Mouse (Mus musculus): ENCODE measurements at regions not wholly inside any gene's neighbourhood (a gene's known extent, or its start where the extent isn't known, plus 50 kb on each side); places are given as distances from the start of the nearest gene placed in this dataset.

GRCm38 (mm10) chr12:25177827-25178226 is 80.9 kb upstream of the Id2 start:
- Histone ChIP-seq H3K4me3 (ENCODE audit: low read depth, low read length) (no peak overlapping the region), H3K36me3 (ENCODE audit: control insufficient read depth, insufficient read depth, low read length) (no peaks in the 10 kb centered on the region), H3K27ac (replicated peaks; ENCODE audit: low read depth, low read length) (no peak overlapping the region), H3K27me3 (ENCODE audit: control insufficient read depth, insufficient read depth, low read length) (no peaks in the 10 kb centered on the region), H3K4me2 (ENCODE audit: low read depth, severe bottlenecking) (no peak overlapping the region), H3K4me1 (ENCODE audit: control insufficient read depth, insufficient read depth, low read length) (no peaks in the 10 kb centered on the region), H3K9me3 (ENCODE audit: control insufficient read depth, low read length) (no peaks in the 10 kb centered on the region), H3K9ac (ENCODE audit: low read length) (no peak overlapping the region)
- ATAC-seq (ENCODE audit: insufficient number of reproducible peaks, low FRiP score, low TSS enrichment, low read depth) (no peak), DNase-seq (ENCODE audit: low spot score) (no peak)
- 87% methylated on average over 3 of the region's 3 CpGs for WGBS

DNA sequence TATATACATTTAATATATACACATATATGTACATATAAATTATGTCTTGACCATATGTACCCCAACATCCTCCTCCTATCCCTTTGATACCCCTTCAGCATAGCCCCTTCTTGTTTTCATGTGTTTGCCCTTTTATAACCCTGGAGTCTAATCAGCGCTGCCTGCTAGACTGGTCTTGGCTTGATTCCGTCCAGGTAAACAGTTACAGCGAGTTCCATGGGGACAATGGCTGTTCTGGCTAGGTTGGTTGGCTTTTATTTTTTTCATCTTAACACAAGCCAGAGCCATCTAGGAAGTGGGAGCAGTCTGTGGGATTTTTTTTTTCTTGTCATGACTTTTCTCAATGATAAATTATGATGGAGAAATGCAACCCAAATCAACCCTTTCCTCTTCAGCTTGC is 79.6 kb upstream of the Id2 start:
- no peak overlapping the region for H3K4me2 ChIP-seq (ENCODE audit: low read depth, severe bottlenecking)
- no peaks in the 10 kb centered on the region for H3K36me3 ChIP-seq (ENCODE audit: control insufficient read depth, insufficient read depth, low read length)
- H3K27ac ChIP-seq (replicated peaks; ENCODE audit: low read depth, low read length) = no peak overlapping the region
- H3K4me3 ChIP-seq (ENCODE audit: low read depth, low read length) = no peak overlapping the region
- H3K9ac ChIP-seq (ENCODE audit: low read length) = no peak overlapping the region
- DNase-seq (ENCODE audit: low spot score) = no peak
- WGBS = 86% methylated on average over 3 of the region's 3 CpGs
- no peak for ATAC-seq (ENCODE audit: insufficient number of reproducible peaks, low FRiP score, low TSS enrichment, low read depth)
- no peaks in the 10 kb centered on the region for H3K9me3 ChIP-seq (ENCODE audit: control insufficient read depth, low read length)
- H3K4me1 ChIP-seq (ENCODE audit: control insufficient read depth, insufficient read depth, low read length) = no peaks in the 10 kb centered on the region
- no peaks in the 10 kb centered on the region for H3K27me3 ChIP-seq (ENCODE audit: control insufficient read depth, insufficient read depth, low read length)

DNA sequence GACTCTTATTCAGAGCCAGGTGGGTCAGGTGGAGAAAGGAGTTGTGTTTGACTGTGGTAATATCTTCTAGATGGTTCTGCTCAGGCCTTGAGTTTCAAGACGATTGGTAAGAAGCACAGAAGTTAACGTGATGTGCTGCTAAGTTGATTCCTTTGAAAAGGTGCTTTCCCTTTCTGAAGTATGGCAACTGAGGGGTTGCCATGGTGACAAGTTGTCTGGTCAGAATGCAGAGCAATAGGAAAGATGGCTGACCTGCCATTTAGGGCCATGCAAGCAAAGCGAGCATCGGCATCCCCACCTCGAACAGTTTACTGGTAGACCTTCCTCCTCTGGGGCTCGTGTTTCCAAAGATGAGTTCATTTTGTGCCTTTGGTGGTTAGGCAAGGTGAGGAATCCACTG is 76.1 kb upstream of the Id2 start:
- H3K36me3 ChIP-seq (ENCODE audit: control insufficient read depth, insufficient read depth, low read length) = no peaks in the 10 kb centered on the region
- no peak overlapping the region for H3K27ac ChIP-seq (replicated peaks; ENCODE audit: low read depth, low read length)
- H3K4me3 ChIP-seq (ENCODE audit: low read depth, low read length) = no peak overlapping the region
- H3K27me3 ChIP-seq (ENCODE audit: control insufficient read depth, insufficient read depth, low read length) = no peaks in the 10 kb centered on the region
- H3K9me3 ChIP-seq (ENCODE audit: control insufficient read depth, low read length) = no peaks in the 10 kb centered on the region
- DNase-seq (ENCODE audit: low spot score) (no peak), ATAC-seq (ENCODE audit: insufficient number of reproducible peaks, low FRiP score, low TSS enrichment, low read depth) (no peak)
- WGBS = 86% methylated on average over 6 of the region's 6 CpGs
- no peak overlapping the region for H3K4me2 ChIP-seq (ENCODE audit: low read depth, severe bottlenecking)
- H3K9ac ChIP-seq (ENCODE audit: low read length) = no peak overlapping the region
- H3K4me1 ChIP-seq (ENCODE audit: control insufficient read depth, insufficient read depth, low read length) = no peaks in the 10 kb centered on the region

- no peaks in the 10 kb centered on the region for H3K9me3 ChIP-seq (ENCODE audit: control insufficient read depth, low read length)
- 84% methylated on average over 4 of the region's 4 CpGs for WGBS
- H3K27me3 ChIP-seq (ENCODE audit: control insufficient read depth, insufficient read depth, low read length) = no peaks in the 10 kb centered on the region
- H3K27ac ChIP-seq (replicated peaks; ENCODE audit: low read depth, low read length) = no peak overlapping the region
- no peaks in the 10 kb centered on the region for H3K4me1 ChIP-seq (ENCODE audit: control insufficient read depth, insufficient read depth, low read length)
- ATAC-seq (ENCODE audit: insufficient number of reproducible peaks, low FRiP score, low TSS enrichment, low read depth) = no peak
- no peak for DNase-seq (ENCODE audit: low spot score)
- no peaks in the 10 kb centered on the region for H3K36me3 ChIP-seq (ENCODE audit: control insufficient read depth, insufficient read depth, low read length)
- no peak overlapping the region for H3K9ac ChIP-seq (ENCODE audit: low read length)
- H3K4me2 ChIP-seq (ENCODE audit: low read depth, severe bottlenecking) = no peak overlapping the region
- H3K4me3 ChIP-seq (ENCODE audit: low read depth, low read length) = no peak overlapping the region
Observed at GRCm38 (mm10) chr12:25172450-25172849, 75.5 kb upstream of the Id2 start.

DNA sequence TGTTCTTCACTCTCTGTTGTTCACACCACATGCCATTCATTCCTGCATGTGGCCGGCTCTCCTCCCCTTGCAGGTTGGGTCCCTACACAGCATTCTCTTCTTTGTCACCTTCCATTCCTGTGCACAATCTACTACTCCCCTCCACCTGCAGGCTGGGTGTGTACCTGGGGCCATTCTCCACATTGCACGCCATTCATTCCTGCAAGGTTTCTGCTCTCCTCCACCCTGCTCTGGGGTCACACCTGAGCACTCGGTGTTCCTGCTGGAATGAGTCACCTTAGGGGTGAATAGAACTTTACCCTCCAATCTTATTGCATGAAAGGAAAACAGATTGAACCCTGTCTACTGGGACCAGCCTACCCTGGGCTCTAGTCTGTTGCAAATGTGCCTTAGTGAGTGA is 72.7 kb upstream of the Id2 start:
- Histone ChIP-seq H3K4me1 (ENCODE audit: control insufficient read depth, insufficient read depth, low read length) (0 out of 2 replicates have a peak, but pooled peaks cover 2% of the 10 kb centered on the region), H3K4me2 (ENCODE audit: low read depth, severe bottlenecking) (no peak overlapping the region), H3K9ac (ENCODE audit: low read length) (no peak overlapping the region), H3K9me3 (ENCODE audit: control insufficient read depth, low read length) (no peaks in the 10 kb centered on the region), H3K4me3 (ENCODE audit: low read depth, low read length) (no peak overlapping the region), H3K27ac (replicated peaks; ENCODE audit: low read depth, low read length) (no peak overlapping the region), H3K36me3 (ENCODE audit: control insufficient read depth, insufficient read depth, low read length) (no peaks in the 10 kb centered on the region), H3K27me3 (ENCODE audit: control insufficient read depth, insufficient read depth, low read length) (no peaks in the 10 kb centered on the region)
- WGBS = 93% methylated on average over 3 of the region's 3 CpGs
- DNase-seq (ENCODE audit: low spot score) = no peak
- no peak for ATAC-seq (ENCODE audit: insufficient number of reproducible peaks, low FRiP score, low TSS enrichment, low read depth)

- DNase-seq (ENCODE audit: low spot score) = no peak
- Histone ChIP-seq H3K9me3 (ENCODE audit: control insufficient read depth, low read length) (no peaks in the 10 kb centered on the region), H3K36me3 (ENCODE audit: control insufficient read depth, insufficient read depth, low read length) (no peaks in the 10 kb centered on the region), H3K4me2 (ENCODE audit: low read depth, severe bottlenecking) (no peak overlapping the region), H3K4me1 (ENCODE audit: control insufficient read depth, insufficient read depth, low read length) (0 out of 2 replicates have a peak, but pooled peaks cover 2% of the 10 kb centered on the region), H3K9ac (ENCODE audit: low read length) (no peak overlapping the region), H3K4me3 (ENCODE audit: low read depth, low read length) (no peak overlapping the region), H3K27me3 (ENCODE audit: control insufficient read depth, insufficient read depth, low read length) (no peaks in the 10 kb centered on the region), H3K27ac (replicated peaks; ENCODE audit: low read depth, low read length) (no peak overlapping the region)
- no peak for ATAC-seq (ENCODE audit: insufficient number of reproducible peaks, low FRiP score, low TSS enrichment, low read depth)
- 82% methylated on average over 5 of the region's 5 CpGs for WGBS
Observed at GRCm38 (mm10) chr12:25168213-25168545, 71.2 kb upstream of the Id2 start.

DNA sequence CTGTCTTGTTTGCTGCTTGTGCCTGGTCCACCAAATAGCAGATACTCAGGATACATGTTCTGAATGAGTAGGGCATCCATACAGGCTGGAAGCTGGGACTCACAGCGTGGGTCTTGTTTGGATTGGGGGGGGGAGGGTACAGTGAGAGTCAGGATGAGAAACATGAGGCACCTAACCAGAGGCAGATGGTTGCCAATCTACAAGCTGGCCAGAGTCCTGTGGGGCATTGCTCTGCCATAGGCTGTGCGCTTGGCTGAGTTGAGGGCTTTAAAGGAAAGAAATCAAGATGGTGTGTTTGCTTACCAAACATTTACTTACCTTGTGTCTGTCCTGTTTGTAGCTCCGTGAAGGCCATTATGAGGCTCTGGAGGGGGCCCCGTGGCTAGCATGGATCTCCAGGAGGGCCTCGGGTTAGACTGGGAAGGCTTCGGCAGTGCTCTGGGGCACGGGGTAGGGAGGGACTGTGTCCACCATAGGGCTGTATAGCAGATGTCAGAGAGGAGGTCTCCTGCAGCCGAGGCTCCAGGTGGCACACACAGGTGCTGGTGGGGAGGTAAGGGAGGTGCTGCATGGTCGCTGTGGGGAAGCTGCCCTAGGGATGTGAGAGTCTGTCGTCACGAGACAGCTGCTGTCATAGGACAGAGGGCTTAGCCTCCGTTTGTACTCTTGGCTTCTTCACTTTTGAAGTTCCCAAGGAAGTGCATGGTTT is 70.7 kb upstream of the Id2 start:
- Histone ChIP-seq H3K4me3 (ENCODE audit: low read depth, low read length) (no peak overlapping the region), H3K4me2 (ENCODE audit: low read depth, severe bottlenecking) (no peak overlapping the region), H3K4me1 (ENCODE audit: control insufficient read depth, insufficient read depth, low read length) (0 out of 2 replicates have a peak, but pooled peaks cover 2% of the 10 kb centered on the region), H3K9me3 (ENCODE audit: control insufficient read depth, low read length) (no peaks in the 10 kb centered on the region), H3K27me3 (ENCODE audit: control insufficient read depth, insufficient read depth, low read length) (no peaks in the 10 kb centered on the region), H3K9ac (ENCODE audit: low read length) (no peak overlapping the region), H3K36me3 (ENCODE audit: control insufficient read depth, insufficient read depth, low read length) (no peaks in the 10 kb centered on the region), H3K27ac (replicated peaks; ENCODE audit: low read depth, low read length) (no peak overlapping the region)
- WGBS = 71% methylated on average over 12 of the region's 12 CpGs
- no peak for DNase-seq (ENCODE audit: low spot score)
- ATAC-seq (ENCODE audit: insufficient number of reproducible peaks, low FRiP score, low TSS enrichment, low read depth) = no peak

DNA sequence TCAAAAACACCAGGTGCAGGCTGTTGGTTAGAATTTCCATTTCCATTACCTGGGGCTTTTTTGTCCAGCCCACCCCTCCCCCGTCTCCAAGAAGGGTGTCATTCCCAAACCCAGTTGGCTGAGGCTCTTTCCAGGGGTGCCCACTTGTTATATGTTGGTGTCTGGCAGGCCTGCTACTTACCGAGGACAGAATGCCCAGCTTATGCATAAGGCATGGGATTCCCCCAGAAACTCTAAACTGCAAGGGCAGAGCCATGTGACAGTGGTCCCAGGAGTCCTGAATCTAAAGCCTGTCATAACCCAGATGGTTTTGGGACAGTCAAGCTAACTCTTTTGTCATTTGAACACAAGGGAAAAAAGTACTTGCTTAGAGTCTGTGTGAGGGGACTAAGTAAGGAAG is 69.6 kb upstream of the Id2 start:
- no peak overlapping the region for H3K4me2 ChIP-seq (ENCODE audit: low read depth, severe bottlenecking)
- H3K36me3 ChIP-seq (ENCODE audit: control insufficient read depth, insufficient read depth, low read length) = no peaks in the 10 kb centered on the region

DNA sequence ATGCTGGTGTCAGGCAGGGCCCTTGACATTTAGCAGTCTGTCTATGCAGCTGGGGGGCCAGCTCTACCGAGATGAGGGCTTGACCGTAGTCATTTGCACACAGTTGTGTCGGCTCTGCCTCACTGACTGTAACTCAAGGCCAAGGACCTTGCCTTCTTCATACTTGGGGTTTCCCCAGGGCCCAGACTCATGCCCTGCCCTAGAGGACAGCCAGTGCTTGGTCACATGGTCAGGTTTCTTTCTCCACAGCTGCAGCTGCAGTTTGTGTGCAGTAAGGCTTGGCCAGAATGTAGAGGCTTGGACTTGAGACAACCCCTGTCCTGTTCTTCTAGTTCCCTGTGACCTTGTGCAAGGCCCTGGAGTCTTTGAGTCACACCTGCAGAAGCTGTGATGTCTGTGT is 68.7 kb upstream of the Id2 start:
- Histone ChIP-seq H3K27ac (replicated peaks; ENCODE audit: low read depth, low read length) (no peak overlapping the region), H3K9me3 (ENCODE audit: control insufficient read depth, low read length) (no peaks in the 10 kb centered on the region), H3K36me3 (ENCODE audit: control insufficient read depth, insufficient read depth, low read length) (no peaks in the 10 kb centered on the region), H3K4me1 (ENCODE audit: control insufficient read depth, insufficient read depth, low read length) (0 out of 2 replicates have a peak, but pooled peaks cover 2% of the 10 kb centered on the region), H3K27me3 (ENCODE audit: control insufficient read depth, insufficient read depth, low read length) (no peaks in the 10 kb centered on the region), H3K4me3 (ENCODE audit: low read depth, low read length) (no peak overlapping the region), H3K9ac (ENCODE audit: low read length) (no peak overlapping the region), H3K4me2 (ENCODE audit: low read depth, severe bottlenecking) (no peak overlapping the region)
- 87% methylated on average over 3 of the region's 3 CpGs for WGBS
- DNase-seq (ENCODE audit: low spot score) (no peak), ATAC-seq (ENCODE audit: insufficient number of reproducible peaks, low FRiP score, low TSS enrichment, low read depth) (no peak)

More for the DNA sequence above, 69.6 kb upstream of the Id2 start:
- no peak for ATAC-seq (ENCODE audit: insufficient number of reproducible peaks, low FRiP score, low TSS enrichment, low read depth)
- Histone ChIP-seq H3K27me3 (ENCODE audit: control insufficient read depth, insufficient read depth, low read length) (no peaks in the 10 kb centered on the region), H3K9ac (ENCODE audit: low read length) (no peak overlapping the region), H3K4me3 (ENCODE audit: low read depth, low read length) (no peak overlapping the region), H3K27ac (replicated peaks; ENCODE audit: low read depth, low read length) (no peak overlapping the region), H3K9me3 (ENCODE audit: control insufficient read depth, low read length) (no peaks in the 10 kb centered on the region), H3K4me1 (ENCODE audit: control insufficient read depth, insufficient read depth, low read length) (0 out of 2 replicates have a peak, but pooled peaks cover 2% of the 10 kb centered on the region)
- 82% methylated on average over 2 of the region's 2 CpGs for WGBS
- no peak for DNase-seq (ENCODE audit: low spot score)

Data from limb, embryonic 11.5 days (tissue).